In genomic region chr8:72577266-72577665, GRCm38 (mm10) we compare ENCODE assay signal across 27 mouse cellular contexts. TPM values are rescaled to one million over a fixed set of nuclear protein-coding genes. Genes with fewer than 3 reads are reported as not detected.
DNase-seq lines count a peak whose midpoint lies in the region; ATAC-seq and TF ChIP-seq lines count a peak whose summit lies in the region.
"Had no signal": no experiment of that assay in that cellular context is flagged by ENCODE, and none has a peak within 500 bp of the region (broad histone marks: within the 10 kb centered on the region; RNA-seq: fewer than 3 reads in every experiment).

No protein-coding gene starts in this region.

- H3K27me3 ChIP-seq in heart, embryonic 14.5 days (ENCODE audit: control insufficient read depth, insufficient read depth, low read length), result no peaks in the 10 kb centered on the region
- no peaks in the 10 kb centered on the region for H3K27me3 ChIP-seq in lung, embryonic 14.5 days (ENCODE audit: insufficient read depth, low read length)
- H3K27me3 ChIP-seq: embryonic facial prominence, embryonic 12.5 days; forebrain, embryonic 12.5 days; Patski had no signal

- H3K9ac ChIP-seq in heart, embryonic 14.5 days (ENCODE audit: low read length), result no peak overlapping the region
- no peak overlapping the region for H3K9ac ChIP-seq in lung, embryonic 14.5 days
- H3K9ac ChIP-seq: embryonic facial prominence, embryonic 12.5 days; forebrain, embryonic 12.5 days; hindbrain, embryonic 14.5 days; liver, embryonic 15.5 days had no signal

- peak; percentile 26; the same call in 1 of the 2 replicates for TF ChIP-seq CTCF in gastrocnemius, adult 2 months (IDR thresholded peaks at IDR 0.05)
- 0 out of 2 replicates have a peak, but pooled peaks have one; percentile 26 for TF ChIP-seq CTCF in lung, embryonic 14.5 days (IDR thresholded peaks at IDR 0.05; ENCODE audit: low read depth)

- H3K27ac ChIP-seq in gastrocnemius, adult 2 months, result peak overlapping the region; percentile 99
- peak overlapping the region; percentile 72 to 83; a peak in 3 of 4 replicates for H3K27ac ChIP-seq in heart, embryonic 14.5 days (replicated peaks in 1 of 2; ENCODE audit: control insufficient read depth in 1 of 2, insufficient read depth in 1 of 2, low read depth in 2 of 2, low read length in 2 of 2)
- H3K27ac ChIP-seq in lung, embryonic 14.5 days (ENCODE audit: low read depth), result no peak overlapping the region
- H3K27ac ChIP-seq: embryonic facial prominence, embryonic 12.5 days; forebrain, embryonic 12.5 days; hindbrain, embryonic 14.5 days; limb, embryonic 10.5 days; liver, embryonic 15.5 days; macrophage had no signal

- H3K4me1 ChIP-seq in heart, embryonic 14.5 days (ENCODE audit: control insufficient read depth in 2 of 2, insufficient read depth in 2 of 2, low read length in 2 of 2), result peaks cover 9 to 28% of the 10 kb centered on the region in 2 experiments
- no peaks in the 10 kb centered on the region for H3K4me1 ChIP-seq in lung, embryonic 14.5 days (ENCODE audit: insufficient read depth)

- intact Hi-C loops in gastrocnemius, adult 2 months (cut with DNase I), result no loop called here

- DNase-seq in gastrocnemius, adult 2 months, result peak; percentile 59
- DNase-seq in gastrocnemius, postnatal 10 days, result no peak
- no peak for DNase-seq in heart, adult 8-10 months (ENCODE audit: low spot score)
- DNase-seq in lung, embryonic 14.5 days, result peak; percentile 17
- no peak for DNase-seq in lung, postnatal 10 days
- no peak for DNase-seq in spleen, adult 12 weeks (ENCODE audit: low spot score)
- DNase-seq: adrenal gland, postnatal 10 days; cerebellum, adult 18-20 months; cerebellum, postnatal 14 days; kidney, adult 8-10 months; liver; right cerebral cortex, adult 18-20 months; thymus, adult 2 months; thymus, postnatal 4 days had no signal

- H3K4me3 ChIP-seq in gastrocnemius, adult 2 months, result no peak overlapping the region; the same call in none of the 2 replicates
- no peak overlapping the region for H3K4me3 ChIP-seq in heart, embryonic 14.5 days (ENCODE audit: control insufficient read depth in 1 of 2, insufficient read depth in 1 of 2, low read depth in 1 of 2, low read length in 2 of 2)
- H3K4me3 ChIP-seq in lung, embryonic 14.5 days (ENCODE audit: low read depth, low read length), result no peak overlapping the region
- H3K4me3 ChIP-seq: embryonic facial prominence, embryonic 12.5 days; erythroblast, embryonic 14.5 days; forebrain, embryonic 12.5 days; limb, embryonic 10.5 days; liver, embryonic 15.5 days had no signal

- H3K4me2 ChIP-seq in heart, embryonic 14.5 days (ENCODE audit: low read length), result no peak overlapping the region
- no peak overlapping the region for H3K4me2 ChIP-seq in lung, embryonic 14.5 days
- H3K4me2 ChIP-seq: embryonic facial prominence, embryonic 12.5 days; forebrain, embryonic 12.5 days; hindbrain, embryonic 14.5 days; liver, embryonic 15.5 days had no signal

- ATAC-seq in heart, embryonic 14.5 days (ENCODE audit: insufficient number of reproducible peaks, insufficient read depth, low FRiP score, low read depth), result no peak
- ATAC-seq in lung, embryonic 14.5 days (ENCODE audit: insufficient read depth), result no peak
- ATAC-seq: activated CD4-positive, CD25-positive, alpha-beta regulatory T cell, adult 4 months; CD4-positive, CD25-positive, alpha-beta regulatory T cell, adult 4 months; inflammation-experienced regulatory T-cells, adult 6 months; midbrain, embryonic 16.5 days; Patski had no signal

- H3K36me3 ChIP-seq in heart, embryonic 14.5 days (ENCODE audit: control insufficient read depth, insufficient read depth, low read length), result peaks cover 25% of the 10 kb centered on the region
- no peaks in the 10 kb centered on the region for H3K36me3 ChIP-seq in lung, embryonic 14.5 days (ENCODE audit: insufficient read depth)
- H3K36me3 ChIP-seq: embryonic facial prominence, embryonic 12.5 days; forebrain, embryonic 12.5 days; limb, embryonic 10.5 days; liver, embryonic 15.5 days had no signal

- 76% methylated on average over 3 of the region's 3 CpGs for WGBS in heart, embryonic 14.5 days
- WGBS in lung, embryonic 14.5 days, result 70% methylated on average over 3 of the region's 3 CpGs

- H3K9me3 ChIP-seq in heart, embryonic 14.5 days (ENCODE audit: control insufficient read depth, low read length), result no peaks in the 10 kb centered on the region
- H3K9me3 ChIP-seq in lung, embryonic 14.5 days (ENCODE audit: low read depth, low read length), result no peaks in the 10 kb centered on the region
- H3K9me3 ChIP-seq: embryonic facial prominence, embryonic 12.5 days; forebrain, embryonic 12.5 days; limb, embryonic 10.5 days; liver, embryonic 15.5 days had no signal

RNA-seq across cellular contexts. Expression of gene Tmem38a, which starts 5.4 kb away (rescaled TPM):
- total RNA-seq in gastrocnemius, adult 2 months (2021), result 1,000 to 10,000 TPM; 1,184 to 1,285 TPM
- total RNA-seq in gastrocnemius, postnatal 10 days (2021), result 100 to 1,000 TPM; 824 to 997 TPM
- polyA plus RNA-seq in heart, embryonic 14.5 days (2014; fragmentation: Nextera tagmentation; extraction: Ambion mirVana), result 97.0 and 98.3 TPM in 2 replicates
- total RNA-seq in heart, adult 8-10 months (2022), result 100 to 1,000 TPM; 501 to 520 (median 513) TPM
- polyA plus RNA-seq in lung, embryonic 14.5 days (2014; fragmentation: Nextera tagmentation; extraction: Ambion mirVana), result 12.7 and 18.3 TPM in 2 replicates

RNA-seq across cellular contexts. Expression of gene Smim7, which starts 6.4 kb away (rescaled TPM):
- total RNA-seq in gastrocnemius, adult 2 months (2021), result 10 to 100 TPM; 64.8 to 65.9 TPM
- total RNA-seq in gastrocnemius, postnatal 10 days (2021), result 100 to 1,000 TPM in 1 of 2 experiments, 10 to 100 TPM in 1; 89.9 to 102 TPM
- polyA plus RNA-seq in heart, embryonic 14.5 days (2014; fragmentation: Nextera tagmentation; extraction: Ambion mirVana), result 122 and 126 TPM in 2 replicates
- 100 to 1,000 TPM; 117 to 141 (median 135) TPM for total RNA-seq in heart, adult 8-10 months (2022)
- 121 and 130 TPM in 2 replicates for polyA plus RNA-seq in lung, embryonic 14.5 days (2014; fragmentation: Nextera tagmentation; extraction: Ambion mirVana)

RNA-seq across cellular contexts. Expression of gene Med26, which starts 29.2 kb away (rescaled TPM):
- 10 to 100 TPM in 1 of 2 experiments, 1 to 10 TPM in 1; 7.0 to 17.2 TPM for total RNA-seq in gastrocnemius, adult 2 months (2021)
- 1 to 10 TPM; 7.0 to 9.3 TPM for total RNA-seq in gastrocnemius, postnatal 10 days (2021)
- 7.3 and 7.8 TPM in 2 replicates for polyA plus RNA-seq in heart, embryonic 14.5 days (2014; fragmentation: Nextera tagmentation; extraction: Ambion mirVana)
- total RNA-seq in heart, adult 8-10 months (2022), result 1 to 10 TPM; 6.3 to 8.5 (median 7.6) TPM
- 16.7 and 17.5 TPM in 2 replicates for polyA plus RNA-seq in lung, embryonic 14.5 days (2014; fragmentation: Nextera tagmentation; extraction: Ambion mirVana)

Comparison
In these comparisons a context has a peak if more than half of its experiments do, and no peak if none do; other contexts are left out.
1. DNase-seq: peak in gastrocnemius, adult 2 months (single experiment) and lung, embryonic 14.5 days (single experiment); none in gastrocnemius, postnatal 10 days (single experiment), heart, adult 8-10 months (single experiment), lung, postnatal 10 days (single experiment) and spleen, adult 12 weeks (single experiment).